Mouse (Mus musculus) MEL (cell line): ENCODE data around the gene Gaa. TPM values are rescaled to one million over a fixed set of nuclear protein-coding genes. Genes with fewer than 3 reads are reported as not detected.

ENCODE experiments used
- DNase-seq: peaks from one replicate; pipeline ENCODE4 v3.0.0; 2011; ENCODE audit warnings: low read depth, low spot score
- H3K27ac ChIP-seq: 2 replicates; pipeline ENCODE4 v1.5.1; 2012; ENCODE audit warnings: low read depth, mild to moderate bottlenecking, control low read depth, low read length, moderate library complexity; ENCODE audit not compliant: control insufficient read depth
- H3K27me3 ChIP-seq, 2 experiments: fragments of 150-350 bp in 1 of 2; sonication (generic) in 1 of 2; 2 replicates each; pipeline ENCODE4 v1.6.1; 2012; ENCODE audit warnings: low read length in 2 of 2, mild to moderate bottlenecking in 2 of 2, improper control_type of control experiment in 1 of 2, moderate library complexity in 1 of 2; ENCODE audit not compliant: insufficient read depth in 2 of 2, control insufficient read depth in 1 of 2
- H3K36me3 ChIP-seq, 2 experiments: 2 replicates each; pipeline ENCODE4 v1.6.1; 2012 to 2014; ENCODE audit warnings: low read length in 2 of 2, improper control_type of control experiment in 1 of 2, inconsistent platforms in 1 of 2, mild to moderate bottlenecking in 1 of 2; ENCODE audit not compliant: insufficient read depth in 2 of 2, control insufficient read depth in 1 of 2
- H3K4me1 ChIP-seq, 2 experiments: fragments of 150-350 bp in 1 of 2; sonication (generic) in 1 of 2; 2 replicates each; pipeline ENCODE4 v1.6.1; 2012; ENCODE audit warnings: low read length in 2 of 2, improper control_type of control experiment in 1 of 2, mild to moderate bottlenecking in 1 of 2; ENCODE audit not compliant: insufficient read depth in 2 of 2, control insufficient read depth in 1 of 2
- H3K4me3 ChIP-seq, 2 experiments: fragments of 150-350 bp in 1 of 2; sonication (generic) in 1 of 2; 2 replicates each; pipeline ENCODE4 v1.5.1; 2012; ENCODE audit warnings: low read depth in 2 of 2, low read length in 2 of 2, mild to moderate bottlenecking in 2 of 2, moderate library complexity in 2 of 2, control low read depth in 1 of 2, improper control_type of control experiment in 1 of 2; ENCODE audit not compliant: control insufficient read depth in 1 of 2, insufficient read depth in 1 of 2
- H3K79me2 ChIP-seq: 2 replicates; pipeline ENCODE4 v1.6.1; 2012; ENCODE audit warnings: mild to moderate bottlenecking, low read length, moderate library complexity; ENCODE audit not compliant: control insufficient read depth, poor library complexity, insufficient read depth
- H3K9ac ChIP-seq: 2 replicates; pipeline ENCODE4 v1.6.1; 2012; ENCODE audit warnings: low read depth, mild to moderate bottlenecking, control low read depth, low read length, moderate library complexity; ENCODE audit not compliant: control insufficient read depth, poor library complexity, severe bottlenecking
- H3K9me3 ChIP-seq: fragments of 150-350 bp; sonication (generic); replicated peaks from 2 replicates; pipeline ENCODE4 v1.6.1; 2012; ENCODE audit warnings: mild to moderate bottlenecking, low read length, improper control_type of control experiment, moderate library complexity; ENCODE audit not compliant: insufficient read depth
- CHD1 ChIP-seq: IDR thresholded peaks from 2 replicates; pipeline ENCODE4 v1.6.1; 2012; ENCODE audit warnings: low read depth, mild to moderate bottlenecking, inconsistent platforms, low read length, improper control_type of control experiment
- CTCF ChIP-seq, 3 experiments: IDR thresholded peaks in 2 of 3; conservative IDR thresholded peaks in 1 of 3; 2 replicates each; pipeline ENCODE4 v1.5.1; 2011 to 2012; ENCODE audit warnings: low read length in 3 of 3, low read depth in 2 of 3, mild to moderate bottlenecking in 2 of 3, improper control_type of control experiment in 1 of 3, inconsistent platforms in 1 of 3, mixed read lengths in 1 of 3, moderate library complexity in 1 of 3; ENCODE audit not compliant: control insufficient read depth in 1 of 3, insufficient read depth in 1 of 3, poor library complexity in 1 of 3, severe bottlenecking in 1 of 3
- EP300 ChIP-seq, 2 experiments: IDR thresholded peaks; 2 replicates each; pipeline ENCODE4 v1.6.1; 2011; ENCODE audit warnings: improper control_type of control experiment in 2 of 2, low read length in 2 of 2, low read depth in 1 of 2, mild to moderate bottlenecking in 1 of 2
- HCFC1 ChIP-seq: IDR thresholded peaks from 2 replicates; pipeline ENCODE4 v1.6.1; 2012; ENCODE audit warnings: low read depth, mild to moderate bottlenecking, inconsistent platforms, low read length, improper control_type of control experiment, moderate library complexity
- MAFK ChIP-seq: IDR thresholded peaks from 2 replicates; pipeline ENCODE4 v1.6.1; 2011; ENCODE audit warnings: low read depth, mild to moderate bottlenecking, low read length, improper control_type of control experiment, borderline replicate concordance
- MAX ChIP-seq: IDR thresholded peaks from 2 replicates; pipeline ENCODE4 v1.6.1; 2011; ENCODE audit warnings: low read length, improper control_type of control experiment
- MAZ ChIP-seq: IDR thresholded peaks from 2 replicates; pipeline ENCODE4 v1.6.1; 2012; ENCODE audit warnings: low read depth, mild to moderate bottlenecking, inconsistent platforms, low read length, improper control_type of control experiment
- MXI1 ChIP-seq: IDR thresholded peaks from 2 replicates; pipeline ENCODE4 v1.6.1; 2011; ENCODE audit warnings: mild to moderate bottlenecking, low read depth, low read length, improper control_type of control experiment
- MYC ChIP-seq: IDR thresholded peaks from 2 replicates; pipeline ENCODE4 v1.6.1; 2011; ENCODE audit warnings: low read depth, mild to moderate bottlenecking, low read length, improper control_type of control experiment, moderate library complexity
- NELFE ChIP-seq: IDR thresholded peaks from 2 replicates; pipeline ENCODE4 v1.6.1; 2011; ENCODE audit warnings: low read depth, low read length, improper control_type of control experiment
- NRF1 ChIP-seq: IDR thresholded peaks from 2 replicates; pipeline ENCODE4 v1.6.1; 2014; ENCODE audit warnings: low read depth, mild to moderate bottlenecking, inconsistent platforms, low read length, improper control_type of control experiment, moderate library complexity; ENCODE audit not compliant: poor library complexity, insufficient read depth, severe bottlenecking
- POLR2A ChIP-seq, 2 experiments: IDR thresholded peaks; 2 replicates each; pipeline ENCODE4 v1.6.1; 2011 to 2012; ENCODE audit warnings: low read length in 2 of 2, mild to moderate bottlenecking in 2 of 2, control low read depth in 1 of 2, improper control_type of control experiment in 1 of 2, low read depth in 1 of 2, moderate library complexity in 1 of 2; ENCODE audit not compliant: control insufficient read depth in 1 of 2, insufficient read depth in 1 of 2, poor library complexity in 1 of 2
- POLR2AphosphoS2 ChIP-seq: IDR thresholded peaks from 2 replicates; pipeline ENCODE4 v1.6.1; 2011; ENCODE audit warnings: low read length, improper control_type of control experiment
- TCF12 ChIP-seq: IDR thresholded peaks from 2 replicates; pipeline ENCODE4 v1.6.1; 2014; ENCODE audit warnings: low read depth, mild to moderate bottlenecking, inconsistent platforms, low read length, improper control_type of control experiment, moderate library complexity
- USF2 ChIP-seq, 2 experiments: IDR thresholded peaks; 2 replicates each; pipeline ENCODE4 v1.6.1; 2011 to 2012; ENCODE audit warnings: improper control_type of control experiment in 2 of 2, low read length in 2 of 2, borderline replicate concordance in 1 of 2, inconsistent platforms in 1 of 2, low read depth in 1 of 2, mild to moderate bottlenecking in 1 of 2; ENCODE audit not compliant: insufficient read depth in 1 of 2
- ZMIZ1 ChIP-seq: IDR thresholded peaks from 2 replicates; pipeline ENCODE4 v1.6.1; 2012; ENCODE audit warnings: low read depth, mild to moderate bottlenecking, inconsistent platforms, low read length, improper control_type of control experiment, moderate library complexity
- polyA plus RNA-seq, 2 experiments: library from polyadenylated mRNA; stranded (reverse) in 1 of 2; unstranded in 1 of 2; fragments of >175 nt in 1 of 2; fragments of >200 nt in 1 of 2; gene quantifications; 2 replicates each; pipeline versions ENCODE4 v1.2.1 to v1.2.4; 2012; ENCODE audit warnings: low replicate concordance in 2 of 2, low read depth in 1 of 2; ENCODE audit not compliant: insufficient read length in 2 of 2, insufficient read depth in 1 of 2, missing spikeins in 1 of 2
- total RNA-seq: library from RNA; depleted of rRNA; stranded (reverse); fragments of 300-350 nt; gene quantifications from 2 replicates; pipeline ENCODE4 v1.2.3, GENCODE M21; 2012

The Gaa gene
- total and polyA plus RNA-seq, 3 experiments: 54.1 to 85.6 TPM; not detected in 1

- Histone ChIP-seq H3K79me2 (peaks cover 7% of the 10 kb centered on the region), H3K4me3 (peak within 1 kb of the TSS; percentile 69 to 95), H3K9ac (peak within 1 kb of the TSS; percentile 80), H3K27me3 (peaks cover 3% of the 10 kb centered on the region in 2 experiments; a peak in 2 of 4 replicates), H3K27ac (no peak within 1 kb of the TSS), H3K9me3 (no peaks in the 10 kb centered on the region), H3K4me1 (peaks cover 5 to 17% of the 10 kb centered on the region in 2 experiments; a peak in 3 of 4 replicates), H3K36me3 (peaks cover 0 to 9% of the 10 kb centered on the region in 2 experiments; a peak in 2 of 4 replicates)
- DNase-seq: peak; percentile 82
- TF ChIP-seq POLR2A (IDR thresholded peaks at IDR 0.05; ENCODE audit: control insufficient read depth in 1 of 2, insufficient read depth in 1 of 2, low read depth in 1 of 2, low read length in 2 of 2, poor library complexity in 1 of 2) (peak; percentile 62 to 80; a peak in 2 of 4 replicates), USF2 (IDR thresholded peaks at IDR 0.05; ENCODE audit: borderline replicate concordance in 1 of 2, insufficient read depth in 1 of 2, low read depth in 1 of 2, low read length in 2 of 2) (no peak), MAZ (peak; percentile 55; the same call in 1 of the 2 replicates), POLR2AphosphoS2 (peak; percentile 44; the same call in 1 of the 2 replicates), MAFK (no peak), MAX (no peak), MXI1 (peak; percentile 12; the same call in 1 of the 2 replicates), TCF12 (peak; percentile 21; the same call in 1 of the 2 replicates), CHD1 (no peak), ZMIZ1 (peak; percentile 68; the same call in 1 of the 2 replicates), CTCF (IDR thresholded peaks at IDR 0.05 in 2 of 3, conservative IDR thresholded peaks at IDR 0.05 in 1 of 3; ENCODE audit: control insufficient read depth in 1 of 3, insufficient read depth in 1 of 3, low read depth in 2 of 3, low read length in 3 of 3, poor library complexity in 1 of 3, severe bottlenecking in 1 of 3) (no peak), NRF1 (peak; percentile 41; the same call in 1 of the 2 replicates), HCFC1 (peak; percentile 15; the same call in 1 of the 2 replicates), EP300 (IDR thresholded peaks at IDR 0.05; ENCODE audit: low read depth in 1 of 2, low read length in 2 of 2) (no peak), MYC (no peak), NELFE (peak; percentile 76)
- TF ChIP-seq, all 39 proteins: peak for 9
Observed at GRCm38 (mm10) chr11:119228091-119228781, 39.5 kb upstream of the Gaa start, which contains the start of the genes Tbc1d16 and Ccdc40. Gene Tbc1d16 (minus strand): TSS chr11:119228499. Gene Ccdc40 (plus strand): TSS chr11:119228572.
